Mouse (Mus musculus) olfactory bulb, adult 2 months (tissue): ENCODE data around the gene Katna1.

Source experiments
- CTCF ChIP-seq: fragments of 200-500 bp; IDR thresholded peaks from 2 replicates; pipeline ENCODE4 v1.5.1; 2012; ENCODE audit warnings: low read depth, mild to moderate bottlenecking, low read length, moderate library complexity; ENCODE audit not compliant: insufficient read depth
- POLR2A ChIP-seq: fragments of 200-500 bp; IDR thresholded peaks from 2 replicates; pipeline ENCODE4 v1.6.1; 2012; ENCODE audit warnings: mild to moderate bottlenecking, low read depth, low read length, moderate library complexity; ENCODE audit not compliant: insufficient read depth

- TF ChIP-seq POLR2A (peak; percentile 95), CTCF (no peak)
Measured at GRCm38 (mm10) chr10:7680731-7681301, 45.0 kb upstream of the Katna1 start, which contains the start of the genes Pcmt1 and Lats1.
